Mouse (Mus musculus): ENCODE measurements around the gene Iglon5.

Gene Iglon5

GRCm38 (mm10) chr7:43427406-43427805, 62.5 kb downstream of the Iglon5 start, which contains the start of gene Lim2:
TSS of gene Lim2 (plus strand) at chr7:43427670.
- 85% methylated on average over 8 of the region's 8 CpGs for WGBS

GRCm38 (mm10) chr7:43423991-43424625, 65.8 kb downstream of the Iglon5 start:
- 67% methylated on average over 3 of the region's 3 CpGs for WGBS

GRCm38 (mm10) chr7:43422995-43423617, 66.8 kb downstream of the Iglon5 start:
- 13% methylated on average over 11 of the region's 11 CpGs for WGBS

All from cerebral cortex, adult 2 months (tissue).